Mouse (Mus musculus) MN1 (cell line): ENCODE measurements around the gene Angptl6.

Experiments used
- DNase-seq: peaks from one replicate; pipeline ENCODE4 v3.0.0-alpha.2; 2016; ENCODE audit warnings: low spot score

Angptl6 gene

DNA sequence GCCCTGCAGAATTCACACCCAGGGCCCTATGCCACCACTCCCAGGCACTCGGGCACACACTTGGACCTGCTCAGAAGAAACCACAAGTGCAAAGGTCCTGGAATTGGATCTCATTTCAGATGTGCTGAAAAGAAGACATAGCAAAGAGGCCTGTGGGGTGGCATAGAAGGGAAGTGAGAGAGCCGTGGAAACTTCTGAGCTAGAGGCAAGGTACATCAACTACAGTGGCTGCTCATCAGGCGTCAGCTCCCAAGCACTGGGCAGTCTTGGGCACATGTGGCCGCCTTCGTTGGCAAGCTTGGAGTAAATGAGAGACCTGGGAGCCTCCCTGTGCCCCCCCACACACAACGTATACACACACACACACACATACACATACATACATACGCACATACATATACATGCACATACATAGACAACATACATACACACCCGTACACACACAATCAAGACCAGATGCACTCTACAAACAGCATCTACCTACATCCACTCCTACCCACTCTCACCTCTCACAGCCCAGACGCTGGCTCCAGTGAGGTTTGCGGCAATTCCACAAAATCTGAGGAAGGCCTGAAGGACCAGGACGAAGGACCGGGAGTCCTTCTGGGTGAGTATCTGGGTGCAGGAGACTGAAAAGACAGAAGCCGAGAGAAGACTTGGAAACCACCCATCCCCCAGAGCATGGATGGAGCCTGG lies at the start of gene Angptl6:
Gene Angptl6, minus strand, starts transcription at position 631 of the 696 bp plus-strand sequence.
- no peak for DNase-seq

- no peak for DNase-seq
Measured at GRCm38 (mm10) chr9:20923258-20923657, 43.7 kb upstream of the Angptl6 start.

GRCm38 (mm10) chr9:20916160-20916559 lies 36.6 kb upstream of the Angptl6 start:
- no peak for DNase-seq

GRCm38 (mm10) chr9:20909948-20910347 lies 30.4 kb upstream of the Angptl6 start:
- peak; percentile 54 for DNase-seq

DNA sequence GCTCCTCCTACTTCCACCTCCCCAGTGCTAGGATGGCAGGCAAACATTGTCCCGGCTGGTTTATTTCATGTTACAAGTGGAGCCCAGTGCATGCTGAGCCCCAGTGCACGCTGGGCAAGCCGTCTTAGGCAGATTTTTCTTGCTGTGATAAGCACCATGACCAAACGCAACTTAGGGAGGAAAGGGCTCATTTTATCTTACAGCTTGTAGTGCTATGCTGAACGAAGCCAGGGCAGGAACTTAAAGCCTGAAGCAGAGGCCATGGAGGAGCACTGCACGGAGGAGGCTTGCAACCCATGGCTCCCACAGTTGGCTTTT lies 22.6 kb upstream of the Angptl6 start:
- no peak for DNase-seq

GRCm38 (mm10) chr9:20901466-20902173 lies 22.1 kb upstream of the Angptl6 start:
- DNase-seq = peak; percentile 44

- peak; percentile 84 for DNase-seq
Measured at GRCm38 (mm10) chr9:20898511-20899073, 19.1 kb upstream of the Angptl6 start, which contains the start of gene Eif3g. Gene Eif3g (minus strand): TSS chr9:20898623.

DNA sequence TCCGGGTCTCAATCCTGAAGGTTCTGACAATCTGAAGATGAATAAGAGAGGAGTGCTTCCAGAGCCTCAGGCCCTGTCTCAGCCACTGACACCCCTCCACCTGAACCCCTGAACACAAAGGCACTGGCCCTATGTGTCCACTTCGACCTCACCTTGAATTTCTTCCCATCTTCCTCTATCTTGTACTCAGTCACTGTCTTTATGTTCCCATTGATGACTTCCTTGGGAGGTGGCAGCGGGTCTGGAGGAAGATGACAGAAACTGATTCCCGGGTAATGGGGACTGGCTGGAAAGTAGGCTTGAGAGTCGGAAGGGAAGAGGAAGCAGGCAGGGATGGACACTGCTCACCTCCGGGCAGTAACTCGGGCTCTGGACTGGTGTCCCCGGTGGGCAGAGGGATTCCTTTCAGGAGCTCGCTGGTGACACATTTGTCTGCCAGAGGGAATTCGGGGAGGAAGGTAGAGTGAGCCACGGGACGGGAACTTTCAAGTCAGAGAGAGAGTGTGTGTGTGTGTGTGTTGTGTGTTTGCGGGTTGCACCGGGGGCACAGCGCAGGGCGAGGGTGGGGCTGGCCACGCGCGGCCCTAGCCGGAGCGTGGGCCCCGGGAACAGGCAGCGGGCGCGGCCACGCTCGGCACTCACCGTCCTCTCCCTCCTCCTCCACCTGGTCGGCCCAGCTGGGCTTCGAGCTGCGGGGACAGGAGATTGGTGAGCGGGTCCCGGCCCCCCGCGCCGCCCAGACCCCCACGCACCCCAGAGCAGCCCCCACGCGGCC lies 18.4 kb upstream of the Angptl6 start:
- no peak for DNase-seq

DNA sequence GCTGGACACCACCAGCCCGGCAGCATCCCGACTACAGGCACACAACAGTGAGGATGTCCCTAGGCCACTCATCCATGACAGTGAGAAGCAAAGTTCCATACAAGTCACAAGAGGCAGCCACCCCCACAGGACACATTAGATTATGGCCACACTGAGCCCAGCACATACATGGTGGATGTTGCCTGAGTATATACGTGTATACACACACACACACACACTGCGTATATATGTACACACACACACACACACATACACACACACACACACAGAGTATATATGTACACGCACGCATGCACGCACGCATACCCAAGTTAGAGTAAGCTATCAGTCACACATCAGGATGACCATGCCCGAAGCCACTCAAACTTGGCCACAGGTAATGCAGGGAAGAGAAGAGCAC lies 15.9 kb upstream of the Angptl6 start:
- no peak for DNase-seq

GRCm38 (mm10) chr9:20894629-20895028 lies 15.1 kb upstream of the Angptl6 start:
- no peak for DNase-seq

GRCm38 (mm10) chr9:20893590-20894343 lies 14.2 kb upstream of the Angptl6 start:
- no peak for DNase-seq

DNA sequence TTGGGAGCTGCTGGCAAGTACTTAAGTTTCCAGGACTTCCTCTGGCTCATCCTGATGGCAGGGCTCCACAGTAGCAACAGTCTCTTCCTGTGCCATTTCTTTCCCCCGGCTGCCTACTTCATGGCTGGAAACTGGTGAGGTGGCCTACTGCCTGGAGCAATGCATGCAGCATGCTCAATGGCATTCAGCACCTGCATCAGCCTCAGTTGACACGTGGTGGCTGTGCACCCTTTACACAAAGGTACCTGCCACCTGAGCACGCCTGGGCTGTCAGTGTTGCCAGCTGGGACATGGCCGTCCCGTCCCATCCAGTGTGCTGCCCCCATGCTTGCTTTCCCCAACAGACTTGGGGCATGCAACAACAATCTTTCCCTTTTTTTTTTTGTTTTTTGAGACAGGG lies 13.5 kb upstream of the Angptl6 start:
- no peak for DNase-seq

- DNase-seq = no peak
Measured at GRCm38 (mm10) chr9:20892104-20892653, 12.7 kb upstream of the Angptl6 start.

GRCm38 (mm10) chr9:20891339-20892103 lies 12.0 kb upstream of the Angptl6 start:
- DNase-seq = no peak

DNA sequence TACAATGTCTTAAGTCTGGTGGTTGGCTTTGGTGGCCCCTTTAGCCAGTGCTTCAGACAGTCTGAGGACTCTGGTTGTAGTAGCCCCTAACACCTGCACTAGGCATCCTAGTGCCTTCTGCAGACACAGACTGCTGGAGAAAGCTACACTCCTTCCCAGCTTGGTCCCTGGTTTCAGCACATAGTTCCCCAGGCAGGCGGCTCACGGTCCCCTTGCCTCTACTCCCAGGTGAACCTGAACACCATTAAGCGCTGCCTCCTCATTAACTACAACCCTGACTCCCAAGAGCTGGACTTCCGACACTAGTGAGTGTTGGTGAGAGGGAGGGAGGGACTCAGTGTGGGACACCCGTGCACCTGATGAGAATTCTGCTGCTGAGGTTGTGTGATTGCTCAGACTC lies 10.9 kb upstream of the Angptl6 start:
- no peak for DNase-seq

DNA sequence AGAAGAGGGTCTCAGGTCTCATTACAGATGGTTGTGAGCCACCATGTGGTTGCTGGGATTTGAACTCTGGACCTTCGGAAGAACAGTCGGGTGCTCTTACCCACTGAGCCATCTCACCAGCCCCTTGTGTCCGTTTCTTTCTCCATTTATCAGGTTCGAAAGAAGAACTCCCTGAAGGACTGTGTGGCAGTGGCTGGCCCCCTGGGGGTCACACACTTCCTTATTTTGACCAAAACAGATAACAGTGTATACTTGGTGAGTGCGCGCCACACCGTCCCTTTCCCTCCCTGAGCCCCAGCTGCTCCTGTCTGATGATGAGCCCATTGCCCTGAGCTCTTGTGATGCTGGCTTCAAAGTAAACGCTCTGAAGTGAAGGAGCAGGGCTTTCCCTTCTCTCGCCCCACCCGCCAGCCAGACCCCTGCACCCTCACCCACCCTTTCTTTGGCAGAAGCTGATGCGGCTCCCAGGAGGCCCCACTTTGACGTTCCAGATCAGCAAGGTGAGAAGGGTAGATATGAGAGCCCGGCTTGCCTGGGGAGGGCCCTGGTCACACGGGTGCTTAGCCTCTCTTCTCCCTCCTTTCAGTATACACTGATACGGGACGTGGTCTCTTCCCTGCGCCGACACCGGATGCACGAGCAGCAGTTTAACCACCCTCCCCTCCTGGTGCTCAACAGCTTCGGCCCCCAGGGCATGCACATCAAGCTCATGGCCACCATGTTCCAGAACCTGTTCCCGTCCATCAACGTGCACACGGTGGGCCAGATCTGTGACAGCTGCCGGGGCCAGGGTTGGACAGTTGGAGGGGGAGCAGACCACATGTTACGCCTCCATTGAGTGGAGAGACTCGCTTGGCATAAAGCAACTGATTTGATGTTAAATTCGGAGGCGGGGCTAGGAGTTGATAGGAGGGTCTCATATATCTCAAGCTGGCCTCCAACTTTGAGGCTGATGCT lies 9.9 kb upstream of the Angptl6 start:
- no peak for DNase-seq

DNA sequence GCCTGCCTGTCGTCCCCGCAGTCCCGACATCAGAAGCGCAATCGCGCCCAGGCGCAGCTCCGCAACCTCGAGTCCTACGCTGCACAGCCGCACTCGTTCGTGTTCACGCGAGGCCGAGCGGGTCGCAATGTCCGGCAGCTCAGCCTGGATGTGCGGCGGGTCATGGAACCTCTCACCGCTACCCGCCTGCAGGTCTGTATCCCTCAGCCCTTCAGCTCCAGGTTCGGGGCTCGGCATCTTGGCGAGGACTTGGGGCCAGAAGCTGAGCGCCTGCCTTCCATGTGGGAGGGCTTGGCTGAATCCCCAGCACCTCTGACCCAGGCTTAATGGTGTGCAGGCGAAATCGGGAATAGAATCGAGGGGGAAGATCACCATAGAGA lies 8.8 kb upstream of the Angptl6 start:
- no peak for DNase-seq

GRCm38 (mm10) chr9:20887704-20888385 lies 8.3 kb upstream of the Angptl6 start, which contains the start of gene Ppan:
Gene Ppan (plus strand): TSS chr9:20888175.
- DNase-seq = peak; percentile 93

- no peak for DNase-seq
Measured at GRCm38 (mm10) chr9:20887191-20887590, 7.7 kb upstream of the Angptl6 start.
